Mouse (Mus musculus): ENCODE data around the gene Prph. TPM values are rescaled to one million over a fixed set of nuclear protein-coding genes. Genes with fewer than 3 reads are reported as not detected.

Gene Prph
- total and polyA plus RNA-seq, 2 experiments from 2014 or later, result 0.07 TPM; not detected in 1

DNA sequence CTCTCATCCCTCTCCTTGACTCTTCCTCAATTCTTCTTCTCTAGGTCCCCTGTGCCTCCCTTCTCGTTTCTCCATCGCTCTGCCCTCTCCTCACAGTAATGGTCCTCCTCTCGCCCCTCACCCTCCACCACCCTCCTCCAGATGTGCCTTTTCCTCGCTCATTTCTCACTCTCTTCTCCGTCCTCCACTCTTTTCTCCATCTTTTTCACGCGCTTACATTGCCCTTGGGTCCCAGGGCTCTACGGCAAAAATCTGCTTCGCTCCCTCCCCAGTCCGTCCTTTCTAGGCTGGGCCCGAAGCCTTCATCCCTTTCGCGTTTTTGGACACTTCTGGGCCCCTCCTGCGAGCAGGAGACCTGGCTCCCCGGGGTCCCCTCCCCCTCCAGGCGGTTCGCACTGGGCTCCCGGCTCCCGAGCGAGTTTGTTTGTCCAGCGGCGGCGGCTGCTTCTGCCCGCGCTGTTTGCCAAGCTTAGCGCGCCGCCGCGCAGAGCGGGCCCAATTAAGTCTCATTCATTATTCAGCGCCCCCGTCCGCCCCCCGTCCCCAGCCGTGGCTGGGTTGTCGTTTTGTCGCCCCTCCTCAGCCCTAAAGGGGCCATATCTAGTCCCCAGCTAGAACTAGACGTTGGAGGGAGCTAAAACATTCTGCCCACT, 43.0 kb downstream of the Prph start:
- Histone ChIP-seq H3K27ac (ENCODE audit: low read depth) (no peak overlapping the region), H3K4me3 (ENCODE audit: low read depth, low read length) (peak overlapping the region; percentile 48), H3K9me3 (replicated peaks; ENCODE audit: control insufficient read depth, low read length) (no peaks in the 10 kb centered on the region), H3K27me3 (ENCODE audit: control insufficient read depth, insufficient read depth, low read length) (peaks cover 64% of the 10 kb centered on the region), H3K9ac (replicated peaks; ENCODE audit: low read depth, low read length) (peak overlapping the region; percentile 40; the same call in 1 of the 2 replicates), H3K4me1 (ENCODE audit: control insufficient read depth, insufficient read depth) (peaks cover 24% of the 10 kb centered on the region), H3K36me3 (replicated peaks; ENCODE audit: control insufficient read depth, insufficient read depth, low read length) (no peaks in the 10 kb centered on the region), H3K4me2 (ENCODE audit: low read depth, low read length) (peak overlapping the region; percentile 66)
- ATAC-seq (ENCODE audit: insufficient read depth, low read depth) (0 out of 2 replicates have a peak, but pooled peaks have one; percentile 12), DNase-seq (ENCODE audit: low spot score) (no peak)
- TF ChIP-seq EP300 (IDR thresholded peaks at IDR 0.05; ENCODE audit: low read depth) (no peak), CTCF (IDR thresholded peaks at IDR 0.05; ENCODE audit: low read depth) (no peak)
- under 1% methylated on average over 39 of the region's 39 CpGs for WGBS

DNA sequence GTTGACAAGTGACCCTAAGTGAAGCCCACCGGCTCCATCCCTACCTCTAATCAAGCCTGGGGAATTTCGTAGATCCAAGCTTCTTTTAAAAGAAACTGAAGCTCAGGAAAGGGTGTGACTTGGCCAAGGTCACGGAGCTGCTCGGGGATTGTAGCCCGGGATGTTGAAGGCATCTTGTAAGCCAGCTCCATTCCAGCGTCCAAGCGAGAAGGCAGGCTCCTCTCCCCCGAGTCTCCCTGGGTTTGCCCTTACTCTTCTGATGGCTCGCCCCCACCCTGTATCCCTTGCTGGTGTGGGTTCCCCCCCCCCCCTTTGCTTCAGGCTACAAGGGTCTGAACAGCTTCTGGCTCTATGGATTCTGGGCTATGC, 43.5 kb downstream of the Prph start:
- peaks cover 59% of the 10 kb centered on the region for H3K27me3 ChIP-seq (ENCODE audit: control insufficient read depth, insufficient read depth, low read length)
- H3K9me3 ChIP-seq (replicated peaks; ENCODE audit: control insufficient read depth, low read length), result no peaks in the 10 kb centered on the region
- peak overlapping the region; percentile 40; the same call in 1 of the 2 replicates for H3K9ac ChIP-seq (replicated peaks; ENCODE audit: low read depth, low read length)
- no peak overlapping the region for H3K27ac ChIP-seq (ENCODE audit: low read depth)
- H3K4me3 ChIP-seq (ENCODE audit: low read depth, low read length), result peak overlapping the region; percentile 48
- 5% methylated on average over 9 of the region's 9 CpGs for WGBS
- peak overlapping the region; percentile 66 for H3K4me2 ChIP-seq (ENCODE audit: low read depth, low read length)
- H3K36me3 ChIP-seq (replicated peaks; ENCODE audit: control insufficient read depth, insufficient read depth, low read length), result no peaks in the 10 kb centered on the region
- ATAC-seq (ENCODE audit: insufficient read depth, low read depth) (no peak), DNase-seq (ENCODE audit: low spot score) (no peak)
- TF ChIP-seq EP300 (IDR thresholded peaks at IDR 0.05; ENCODE audit: low read depth), result no peak
- no peak for TF ChIP-seq CTCF (IDR thresholded peaks at IDR 0.05; ENCODE audit: low read depth)
- peaks cover 22% of the 10 kb centered on the region for H3K4me1 ChIP-seq (ENCODE audit: control insufficient read depth, insufficient read depth)

- Histone ChIP-seq H3K4me3 (ENCODE audit: low read depth, low read length) (peak overlapping the region; percentile 48), H3K9ac (replicated peaks; ENCODE audit: low read depth, low read length) (0 out of 2 replicates have a peak overlapping the region, but pooled peaks have one; percentile 40), H3K27me3 (ENCODE audit: control insufficient read depth, insufficient read depth, low read length) (peaks cover 53% of the 10 kb centered on the region), H3K36me3 (replicated peaks; ENCODE audit: control insufficient read depth, insufficient read depth, low read length) (no peaks in the 10 kb centered on the region), H3K9me3 (replicated peaks; ENCODE audit: control insufficient read depth, low read length) (no peaks in the 10 kb centered on the region), H3K4me2 (ENCODE audit: low read depth, low read length) (peak overlapping the region; percentile 66), H3K27ac (ENCODE audit: low read depth) (no peak overlapping the region), H3K4me1 (ENCODE audit: control insufficient read depth, insufficient read depth) (peaks cover 16% of the 10 kb centered on the region)
- DNase-seq (ENCODE audit: low spot score), result peak; percentile 66
- peak; percentile 71 for TF ChIP-seq CTCF (IDR thresholded peaks at IDR 0.05; ENCODE audit: low read depth)
- TF ChIP-seq EP300 (IDR thresholded peaks at IDR 0.05; ENCODE audit: low read depth), result no peak
- peak; percentile 40 for ATAC-seq (ENCODE audit: insufficient read depth, low read depth)
- WGBS, result 2% methylated on average over 15 of the region's 15 CpGs
Measured at GRCm38 (mm10) chr15:99099139-99099556, 44.2 kb downstream of the Prph start.

GRCm38 (mm10) chr15:99099984-99100383, 45.0 kb downstream of the Prph start:
- ATAC-seq (ENCODE audit: insufficient read depth, low read depth) (no peak), DNase-seq (ENCODE audit: low spot score) (no peak)
- Histone ChIP-seq H3K36me3 (replicated peaks; ENCODE audit: control insufficient read depth, insufficient read depth, low read length) (no peaks in the 10 kb centered on the region), H3K27ac (ENCODE audit: low read depth) (no peak overlapping the region), H3K9me3 (replicated peaks; ENCODE audit: control insufficient read depth, low read length) (no peaks in the 10 kb centered on the region), H3K4me1 (ENCODE audit: control insufficient read depth, insufficient read depth) (peaks cover 16% of the 10 kb centered on the region), H3K4me3 (ENCODE audit: low read depth, low read length) (no peak overlapping the region), H3K27me3 (ENCODE audit: control insufficient read depth, insufficient read depth, low read length) (peaks cover 46% of the 10 kb centered on the region), H3K9ac (replicated peaks; ENCODE audit: low read depth, low read length) (no peak overlapping the region), H3K4me2 (ENCODE audit: low read depth, low read length) (no peak overlapping the region)
- 64% methylated on average over 3 of the region's 3 CpGs for WGBS
- no peak for TF ChIP-seq EP300 (IDR thresholded peaks at IDR 0.05; ENCODE audit: low read depth)
- TF ChIP-seq CTCF (IDR thresholded peaks at IDR 0.05; ENCODE audit: low read depth), result no peak

- no peak overlapping the region for H3K27ac ChIP-seq (ENCODE audit: low read depth)
- WGBS, result 62% methylated on average over 7 of the region's 7 CpGs
Measured at GRCm38 (mm10) chr15:99105238-99105637, 50.3 kb downstream of the Prph start.

More at GRCm38 (mm10) chr15:99105238-99105637, 50.3 kb downstream of the Prph start:
- Histone ChIP-seq H3K4me2 (ENCODE audit: low read depth, low read length) (no peak overlapping the region), H3K4me3 (ENCODE audit: low read depth, low read length) (no peak overlapping the region), H3K9me3 (replicated peaks; ENCODE audit: control insufficient read depth, low read length) (no peaks in the 10 kb centered on the region), H3K9ac (replicated peaks; ENCODE audit: low read depth, low read length) (no peak overlapping the region), H3K4me1 (ENCODE audit: control insufficient read depth, insufficient read depth) (no peaks in the 10 kb centered on the region), H3K36me3 (replicated peaks; ENCODE audit: control insufficient read depth, insufficient read depth, low read length) (no peaks in the 10 kb centered on the region), H3K27me3 (ENCODE audit: control insufficient read depth, insufficient read depth, low read length) (no peaks in the 10 kb centered on the region)
- TF ChIP-seq EP300 (IDR thresholded peaks at IDR 0.05; ENCODE audit: low read depth) (no peak), CTCF (IDR thresholded peaks at IDR 0.05; ENCODE audit: low read depth) (no peak)
- ATAC-seq (ENCODE audit: insufficient read depth, low read depth), result no peak
- no peak for DNase-seq (ENCODE audit: low spot score)
